Mouse (Mus musculus) MEL (cell line): ENCODE results near the gene B230219D22Rik.

Source experiments
- CHD2 ChIP-seq: IDR thresholded peaks from 2 replicates; pipeline ENCODE4 v1.6.1; 2011; ENCODE audit warnings: low read length, improper control_type of control experiment
- CTCF ChIP-seq, 3 experiments: IDR thresholded peaks in 2 of 3; conservative IDR thresholded peaks in 1 of 3; 2 replicates each; pipeline ENCODE4 v1.5.1; 2011 to 2012; ENCODE audit warnings: low read length in 3 of 3, low read depth in 2 of 3, mild to moderate bottlenecking in 2 of 3, improper control_type of control experiment in 1 of 3, inconsistent platforms in 1 of 3, mixed read lengths in 1 of 3, moderate library complexity in 1 of 3; ENCODE audit not compliant: control insufficient read depth in 1 of 3, insufficient read depth in 1 of 3, poor library complexity in 1 of 3, severe bottlenecking in 1 of 3
- EP300 ChIP-seq, 2 experiments: IDR thresholded peaks; 2 replicates each; pipeline ENCODE4 v1.6.1; 2011; ENCODE audit warnings: improper control_type of control experiment in 2 of 2, low read length in 2 of 2, low read depth in 1 of 2, mild to moderate bottlenecking in 1 of 2
- JUND ChIP-seq: IDR thresholded peaks from 2 replicates; pipeline ENCODE4 v1.6.1; 2011; ENCODE audit warnings: low read depth, mild to moderate bottlenecking, improper control_type of control experiment, low read length
- MAFK ChIP-seq: IDR thresholded peaks from 2 replicates; pipeline ENCODE4 v1.6.1; 2011; ENCODE audit warnings: low read depth, mild to moderate bottlenecking, low read length, improper control_type of control experiment, borderline replicate concordance
- MXI1 ChIP-seq: IDR thresholded peaks from 2 replicates; pipeline ENCODE4 v1.6.1; 2011; ENCODE audit warnings: mild to moderate bottlenecking, low read depth, low read length, improper control_type of control experiment
- POLR2A ChIP-seq, 2 experiments: IDR thresholded peaks; 2 replicates each; pipeline ENCODE4 v1.6.1; 2011 to 2012; ENCODE audit warnings: low read length in 2 of 2, mild to moderate bottlenecking in 2 of 2, control low read depth in 1 of 2, improper control_type of control experiment in 1 of 2, low read depth in 1 of 2, moderate library complexity in 1 of 2; ENCODE audit not compliant: control insufficient read depth in 1 of 2, insufficient read depth in 1 of 2, poor library complexity in 1 of 2
- UBTF ChIP-seq: IDR thresholded peaks from 2 replicates; pipeline ENCODE4 v1.6.1; 2012; ENCODE audit warnings: low read depth, mild to moderate bottlenecking, inconsistent platforms, low read length, improper control_type of control experiment, moderate library complexity, borderline replicate concordance; ENCODE audit not compliant: insufficient read depth

GRCm38 (mm10) chr13:55650098-55650497, 42.8 kb upstream of the B230219D22Rik start:
- TF ChIP-seq CTCF (IDR thresholded peaks at IDR 0.05 in 2 of 3, conservative IDR thresholded peaks at IDR 0.05 in 1 of 3; ENCODE audit: control insufficient read depth in 1 of 3, insufficient read depth in 1 of 3, low read depth in 2 of 3, low read length in 3 of 3, poor library complexity in 1 of 3, severe bottlenecking in 1 of 3) (peak in 2 of 3 experiments; percentile 28 to 34; a peak in 3 of 6 replicates), CHD2 (no peak), JUND (no peak), POLR2A (IDR thresholded peaks at IDR 0.05; ENCODE audit: control insufficient read depth in 1 of 2, insufficient read depth in 1 of 2, low read depth in 1 of 2, low read length in 2 of 2, poor library complexity in 1 of 2) (no peak), MAFK (no peak), EP300 (IDR thresholded peaks at IDR 0.05; ENCODE audit: low read depth in 1 of 2, low read length in 2 of 2) (no peak), UBTF (no peak), MXI1 (no peak)
